Mouse (Mus musculus) ES-E14 (cell line): Measurements from ENCODE around the gene Uqcc2. TPM values are rescaled to one million over a fixed set of nuclear protein-coding genes. Genes with fewer than 3 reads are reported as not detected.

Experiments
- DNase-seq: peaks from one replicate; pipeline ENCODE4 v3.0.0-alpha.2; 2013; ENCODE audit warnings: low read depth, low spot score
- H3K27ac ChIP-seq: 2 replicates; pipeline ENCODE4 v1.5.1; 2012; ENCODE audit warnings: low read depth, mild to moderate bottlenecking, low read length, moderate library complexity, mixed read lengths; ENCODE audit not compliant: poor library complexity, insufficient read depth, severe bottlenecking
- H3K36me3 ChIP-seq: 2 replicates; pipeline ENCODE4 v1.6.1; 2012; ENCODE audit warnings: mild to moderate bottlenecking, low read length, moderate library complexity, mixed read lengths; ENCODE audit not compliant: control insufficient read depth, poor library complexity, insufficient read depth, severe bottlenecking
- H3K4me1 ChIP-seq, 2 experiments: fragments of 150-350 bp in 1 of 2; sonication (generic) in 1 of 2; 2 replicates each; pipeline ENCODE4 v1.6.1; 2012; ENCODE audit warnings: low read length in 2 of 2, mild to moderate bottlenecking in 1 of 2, mixed read lengths in 1 of 2; ENCODE audit not compliant: control insufficient read depth in 2 of 2, insufficient read depth in 2 of 2, poor library complexity in 1 of 2
- H3K4me3 ChIP-seq, 2 experiments: fragments of 150-350 bp in 1 of 2; sonication (generic) in 1 of 2; 2 replicates each; pipeline ENCODE4 v1.5.1; 2012; ENCODE audit warnings: low read length in 2 of 2, low read depth in 1 of 2, mild to moderate bottlenecking in 1 of 2, mixed read lengths in 1 of 2; ENCODE audit not compliant: insufficient read depth in 1 of 2, poor library complexity in 1 of 2, severe bottlenecking in 1 of 2
- H3K9ac ChIP-seq: 2 replicates; pipeline ENCODE4 v1.6.1; 2012; ENCODE audit warnings: low read depth, mild to moderate bottlenecking, low read length, mixed read lengths; ENCODE audit not compliant: poor library complexity, insufficient read depth, severe bottlenecking
- H3K9me3 ChIP-seq: fragments of 150-350 bp; sonication (generic); 2 replicates; pipeline ENCODE4 v1.6.1; 2012; ENCODE audit warnings: low read depth, mild to moderate bottlenecking, low read length; ENCODE audit not compliant: control insufficient read depth, insufficient read depth
- CHD2 ChIP-seq: IDR thresholded peaks from 2 replicates; pipeline ENCODE4 v1.6.1; 2014; ENCODE audit warnings: mild to moderate bottlenecking, low read depth, low read length, inconsistent platforms
- HCFC1 ChIP-seq: IDR thresholded peaks from 2 replicates; pipeline ENCODE4 v1.6.1; 2012; ENCODE audit warnings: low read length, inconsistent platforms, borderline replicate concordance; ENCODE audit not compliant: insufficient read depth
- MAFK ChIP-seq: IDR thresholded peaks from 2 replicates; pipeline ENCODE4 v1.6.1; 2014; ENCODE audit warnings: mild to moderate bottlenecking, low read depth, low read length, inconsistent platforms; ENCODE audit not compliant: insufficient read depth
- ZC3H11A ChIP-seq: IDR thresholded peaks from 2 replicates; pipeline ENCODE4 v1.6.1; 2012; ENCODE audit warnings: low read depth, mild to moderate bottlenecking, inconsistent platforms, low read length, borderline replicate concordance
- ZNF384 ChIP-seq: IDR thresholded peaks from 2 replicates; pipeline ENCODE4 v1.6.1; 2012; ENCODE audit warnings: low read depth, low read length, inconsistent platforms
- in situ Hi-C, 2 experiments: fragments of 600-800 bp; cut with MboI; formaldehyde crosslinking; loops; one replicate each; pipeline ENCODE4 v1.15.1; 2025; ENCODE audit warnings: low sequenced_read_pairs in 2 of 2, inconsistent platforms in 1 of 2; ENCODE audit not compliant: unreplicated experiment in 2 of 2
- total RNA-seq: library from RNA; depleted of rRNA; stranded (reverse); fragments of 300-350 nt; gene quantifications from 2 replicates; pipeline ENCODE4 v1.2.3, GENCODE M21; 2012

Gene Uqcc2
- total RNA-seq, 1 experiment: 199 TPM

DNA sequence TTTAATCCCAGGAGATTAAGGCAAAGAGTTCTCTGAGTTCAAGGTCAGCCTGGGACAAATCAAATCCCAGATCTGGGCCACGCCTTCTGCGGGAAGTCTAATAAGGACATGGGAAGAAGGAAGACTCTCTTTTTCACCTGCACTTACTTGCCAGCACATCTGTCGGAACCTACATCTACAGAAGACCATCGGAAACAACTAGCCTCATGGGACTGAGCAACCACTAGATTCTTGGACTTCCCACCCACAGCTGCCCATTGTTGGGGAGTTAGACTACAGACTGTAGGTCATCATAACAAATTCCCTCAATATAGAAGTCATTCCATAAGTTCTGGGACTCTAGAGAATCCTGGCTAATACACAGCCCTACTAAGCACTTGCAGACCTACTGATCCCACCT, 34.9 kb upstream of the Uqcc2 start:
- H3K27ac ChIP-seq: no peak overlapping the region
- TF ChIP-seq MAFK (no peak), CHD2 (no peak), HCFC1 (no peak), ZC3H11A (no peak), ZNF384 (no peak)
- no peaks in the 10 kb centered on the region for H3K4me1 ChIP-seq
- H3K4me3 ChIP-seq: no peak overlapping the region
- no peak for DNase-seq
- in situ Hi-C loops: no loop called here
- no peak overlapping the region for H3K9ac ChIP-seq
- no peaks in the 10 kb centered on the region for H3K9me3 ChIP-seq
- no peaks in the 10 kb centered on the region for H3K36me3 ChIP-seq

GRCm38 (mm10) chr17:27167545-27167944, 33.8 kb upstream of the Uqcc2 start, which contains the start of gene Ip6k3:
Ip6k3 (minus strand) TSS chr17:27167795.
- Histone ChIP-seq H3K9me3 (no peaks in the 10 kb centered on the region), H3K4me1 (no peaks in the 10 kb centered on the region; a peak in 1 of 4 replicates), H3K4me3 (no peak within 1 kb of the TSS), H3K9ac (no peak within 1 kb of the TSS), H3K36me3 (no peaks in the 10 kb centered on the region), H3K27ac (no peak within 1 kb of the TSS)
- DNase-seq: no peak
- no peak for TF ChIP-seq ZC3H11A
- TF ChIP-seq CHD2: no peak
- no peak for TF ChIP-seq HCFC1
- TF ChIP-seq ZNF384: no peak
- TF ChIP-seq MAFK: no peak
- in situ Hi-C loops: no loop called here

- Histone ChIP-seq H3K9me3 (no peaks in the 10 kb centered on the region), H3K9ac (no peak overlapping the region), H3K36me3 (no peaks in the 10 kb centered on the region), H3K4me3 (no peak overlapping the region), H3K4me1 (no peaks in the 10 kb centered on the region; a peak in 1 of 4 replicates), H3K27ac (no peak overlapping the region)
- in situ Hi-C loops: no loop called here
- DNase-seq: no peak
- no peak for TF ChIP-seq ZC3H11A
- no peak for TF ChIP-seq HCFC1
- TF ChIP-seq CHD2: no peak
- no peak for TF ChIP-seq ZNF384
Measured at GRCm38 (mm10) chr17:27166901-27167300, 33.2 kb upstream of the Uqcc2 start.

- TF ChIP-seq MAFK (no peak), HCFC1 (no peak), ZC3H11A (no peak)
- H3K9me3 ChIP-seq: no peaks in the 10 kb centered on the region
- no peaks in the 10 kb centered on the region; a peak in 1 of 4 replicates for H3K4me1 ChIP-seq
- no peak overlapping the region for H3K4me3 ChIP-seq
- H3K36me3 ChIP-seq: no peaks in the 10 kb centered on the region
- no peak overlapping the region for H3K27ac ChIP-seq
- no peak for DNase-seq
- in situ Hi-C loops: no loop called here
- no peak overlapping the region for H3K9ac ChIP-seq
Measured at GRCm38 (mm10) chr17:27165054-27165773, 31.5 kb upstream of the Uqcc2 start.

- no peaks in the 10 kb centered on the region for H3K9me3 ChIP-seq
- H3K36me3 ChIP-seq: no peaks in the 10 kb centered on the region
- no peak overlapping the region for H3K27ac ChIP-seq
- TF ChIP-seq HCFC1: no peak
- TF ChIP-seq ZC3H11A: no peak
- TF ChIP-seq MAFK: no peak
- no peak for TF ChIP-seq ZNF384
- TF ChIP-seq CHD2: no peak
- H3K4me3 ChIP-seq: no peak overlapping the region
- in situ Hi-C loops: no loop called here
- no peak overlapping the region for H3K9ac ChIP-seq
- no peaks in the 10 kb centered on the region; a peak in 1 of 4 replicates for H3K4me1 ChIP-seq
- DNase-seq: no peak
Measured at GRCm38 (mm10) chr17:27160905-27161304, 27.2 kb upstream of the Uqcc2 start.
